Mouse (Mus musculus): Measurements from ENCODE around the gene Smarce1. TPM values are rescaled to one million over a fixed set of nuclear protein-coding genes. Genes with fewer than 3 reads are reported as not detected.

Gene Smarce1
- polyA plus RNA-seq (2012), result 340 and 592 TPM in 2 replicates

GRCm38 (mm10) chr11:99230261-99231048, at the start of gene Smarce1:
Gene Smarce1 (minus strand): TSS chr11:99231017.

DNA sequence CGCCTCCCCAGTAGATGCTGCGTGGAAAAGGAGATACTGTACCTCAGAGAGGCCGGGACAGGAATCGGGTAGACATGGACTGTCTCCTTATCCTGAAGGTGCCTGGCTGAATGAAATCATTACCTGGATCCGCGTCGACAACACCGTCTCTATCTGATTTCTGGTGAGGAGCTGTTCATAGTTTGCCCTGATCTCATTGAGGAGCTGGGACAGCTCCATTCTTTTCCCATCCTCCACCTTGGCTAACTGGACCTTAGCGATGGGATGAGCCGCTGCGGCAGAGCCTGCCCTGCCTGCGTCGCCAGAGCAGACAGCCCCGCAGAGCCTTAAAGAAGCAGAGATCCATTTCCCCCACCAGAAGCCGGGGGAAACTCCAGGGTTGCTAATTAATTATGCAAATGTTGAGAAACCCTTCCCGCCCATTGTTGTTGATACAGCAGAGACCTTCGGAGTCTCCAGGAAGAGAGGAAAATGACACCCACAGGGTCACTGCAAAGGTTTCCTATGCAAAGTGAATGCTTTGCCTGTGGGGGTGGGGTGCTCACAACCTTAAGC, 13.1 kb upstream of the Smarce1 start, which contains the start of gene Krt222:
Gene Krt222 (minus strand): TSS at position 266 of the 555 bp plus-strand sequence.

Other genes with a start within 250 kb of the Smarce1 start
- 0.11 TPM in 1 of 2 replicates, not detected in the other for gene Gjd3, start 248.0 kb downstream of the Smarce1 start, polyA plus RNA-seq (2012)
- 17.4 and 24.1 TPM in 2 replicates for gene Top2a, start 206.8 kb downstream of the Smarce1 start, polyA plus RNA-seq (2012)
- gene Igfbp4, start 189.8 kb downstream of the Smarce1 start, polyA plus RNA-seq (2012), result 1,080 and 1,224 TPM in 2 replicates
- 0.91 and 2.4 TPM in 2 replicates for gene Tns4, start 141.7 kb downstream of the Smarce1 start, polyA plus RNA-seq (2012)
- 0.24 and 1.8 TPM in 2 replicates for gene Ccr7, start 75.9 kb downstream of the Smarce1 start, polyA plus RNA-seq (2012)
- gene Krt222, start 13.1 kb upstream of the Smarce1 start, polyA plus RNA-seq (2012), result not detected in 2 replicates
- not detected in 2 replicates for gene Krt24, start 54.2 kb upstream of the Smarce1 start, polyA plus RNA-seq (2012)
- not detected in 2 replicates for gene Krt25, start 91.9 kb upstream of the Smarce1 start, polyA plus RNA-seq (2012)
- gene Krt26, start 106.9 kb upstream of the Smarce1 start, polyA plus RNA-seq (2012), result not detected in 2 replicates
- not detected in 2 replicates for gene Krt27, start 120.1 kb upstream of the Smarce1 start, polyA plus RNA-seq (2012)
- not detected in 2 replicates for gene Krt28, start 143.9 kb upstream of the Smarce1 start, polyA plus RNA-seq (2012)
- gene Krt10, start 158.3 kb upstream of the Smarce1 start, polyA plus RNA-seq (2012), result 6.8 and 8.4 TPM in 2 replicates
- gene Krt12, start 191.2 kb upstream of the Smarce1 start, polyA plus RNA-seq (2012), result not detected in 2 replicates
- gene Krt20, start 207.1 kb upstream of the Smarce1 start, polyA plus RNA-seq (2012), result not detected in 2 replicates